Mouse (Mus musculus) megakaryocyte, adult 5-6 weeks (primary cell): Measurements from ENCODE around the gene Rbms3. TPM values are rescaled to one million over a fixed set of nuclear protein-coding genes. Genes with fewer than 3 reads are reported as not detected.

Experiments used
- ATAC-seq: 2 replicates; pipeline ENCODE4 v1.8.0; 2016; ENCODE audit warnings: mild to moderate bottlenecking, inconsistent platforms; ENCODE audit not compliant: poor library complexity, severe bottlenecking
- total RNA-seq, 2 experiments: library from RNA; stranded (forward) in 1 of 2; stranded (reverse) in 1 of 2; fragments of 153-499, 151-499 nt in 1 of 2; fragments of 221-1000, 200-1000 nt in 1 of 2; gene quantifications; 2 replicates each; pipeline versions ENCODE4 v1.2.3 to v1.2.4; 2015 to 2017

Gene Rbms3
- total RNA-seq, 2 experiments from 2014 or later: 0.04 to 0.25 TPM

DNA sequence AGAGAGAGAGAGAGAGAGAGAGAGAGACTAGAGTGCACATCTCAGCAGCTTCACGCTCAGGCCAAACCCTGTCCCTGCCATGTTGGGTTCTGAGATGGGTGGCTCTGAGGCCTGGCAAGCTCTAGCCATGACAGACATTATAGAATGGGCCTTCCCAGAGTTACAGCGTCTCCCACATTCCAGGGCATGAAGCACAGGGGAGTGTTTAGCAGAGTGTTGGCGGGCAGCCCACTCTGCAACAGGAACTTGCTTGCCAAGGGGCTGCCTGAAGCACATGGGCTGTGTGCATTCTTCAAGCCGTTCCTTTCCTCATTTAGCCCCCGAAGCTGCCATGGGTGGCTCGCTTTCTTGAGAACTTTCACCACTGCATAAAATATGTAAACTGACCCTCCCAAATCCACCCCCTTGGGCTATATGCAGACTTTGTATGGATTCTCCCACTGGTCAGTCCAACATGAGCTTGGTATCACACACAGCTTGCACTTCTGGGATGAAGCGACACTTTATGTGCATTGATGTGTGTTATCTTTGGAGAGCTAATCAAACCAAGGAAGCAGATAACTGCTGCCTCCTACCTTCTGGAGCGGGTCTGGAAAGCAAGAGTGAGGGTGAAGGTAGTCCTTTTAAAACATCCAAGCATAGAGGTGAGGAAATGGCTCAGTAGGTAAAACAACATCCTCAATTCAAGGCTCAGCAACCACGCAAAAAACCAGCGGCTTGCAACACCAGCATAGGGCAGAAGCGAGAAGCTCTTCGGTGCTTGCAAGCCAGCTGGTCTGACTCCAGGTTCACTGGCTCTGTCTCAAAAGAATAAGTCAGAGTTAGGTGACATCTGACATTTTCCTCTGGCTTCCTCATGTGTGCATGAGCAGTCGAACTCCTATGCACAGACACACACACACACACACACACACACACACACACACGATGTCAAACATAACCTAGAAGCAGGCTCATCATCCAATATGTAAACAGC lies 436.9 kb downstream of the Rbms3 start:
- ATAC-seq: no peak

DNA sequence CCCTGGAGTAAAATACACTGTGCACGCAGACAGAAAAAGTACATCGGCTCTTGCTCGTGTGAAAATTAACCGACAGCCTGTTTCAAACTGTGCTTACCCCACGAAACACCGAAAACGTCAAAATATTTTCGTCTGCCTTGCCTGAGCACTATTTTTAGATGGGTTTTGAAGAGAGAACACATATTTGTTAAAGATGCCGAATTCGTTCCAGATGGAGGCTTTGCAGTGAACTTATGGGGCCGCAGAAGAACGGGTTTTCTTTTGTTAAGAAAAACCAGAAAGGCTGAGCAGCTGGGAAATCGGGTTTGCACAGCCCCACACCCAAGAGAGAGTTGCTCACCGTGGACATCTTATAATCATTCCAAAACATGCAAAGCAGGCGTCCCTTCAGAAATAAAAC lies 437.6 kb downstream of the Rbms3 start:
- ATAC-seq: no peak

DNA sequence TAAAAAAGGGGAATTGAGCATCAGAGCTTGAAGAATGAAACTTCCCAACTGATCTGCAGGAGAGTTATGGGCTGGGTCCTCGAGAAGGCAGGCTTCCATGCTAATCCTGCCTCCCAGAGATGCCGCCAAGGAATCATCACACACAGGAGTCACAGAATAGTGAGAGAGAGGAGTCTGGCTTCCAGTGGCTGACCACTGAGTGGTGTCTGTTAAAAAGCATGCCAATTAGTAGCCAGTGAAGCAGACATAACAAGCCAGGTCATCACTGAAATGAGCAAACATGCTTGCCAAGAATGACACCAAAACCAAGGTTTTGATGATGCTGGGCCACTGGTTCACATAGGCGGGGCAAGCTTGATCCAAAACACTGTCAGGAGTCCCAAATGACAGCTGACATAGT lies 441.3 kb downstream of the Rbms3 start:
- ATAC-seq: no peak

DNA sequence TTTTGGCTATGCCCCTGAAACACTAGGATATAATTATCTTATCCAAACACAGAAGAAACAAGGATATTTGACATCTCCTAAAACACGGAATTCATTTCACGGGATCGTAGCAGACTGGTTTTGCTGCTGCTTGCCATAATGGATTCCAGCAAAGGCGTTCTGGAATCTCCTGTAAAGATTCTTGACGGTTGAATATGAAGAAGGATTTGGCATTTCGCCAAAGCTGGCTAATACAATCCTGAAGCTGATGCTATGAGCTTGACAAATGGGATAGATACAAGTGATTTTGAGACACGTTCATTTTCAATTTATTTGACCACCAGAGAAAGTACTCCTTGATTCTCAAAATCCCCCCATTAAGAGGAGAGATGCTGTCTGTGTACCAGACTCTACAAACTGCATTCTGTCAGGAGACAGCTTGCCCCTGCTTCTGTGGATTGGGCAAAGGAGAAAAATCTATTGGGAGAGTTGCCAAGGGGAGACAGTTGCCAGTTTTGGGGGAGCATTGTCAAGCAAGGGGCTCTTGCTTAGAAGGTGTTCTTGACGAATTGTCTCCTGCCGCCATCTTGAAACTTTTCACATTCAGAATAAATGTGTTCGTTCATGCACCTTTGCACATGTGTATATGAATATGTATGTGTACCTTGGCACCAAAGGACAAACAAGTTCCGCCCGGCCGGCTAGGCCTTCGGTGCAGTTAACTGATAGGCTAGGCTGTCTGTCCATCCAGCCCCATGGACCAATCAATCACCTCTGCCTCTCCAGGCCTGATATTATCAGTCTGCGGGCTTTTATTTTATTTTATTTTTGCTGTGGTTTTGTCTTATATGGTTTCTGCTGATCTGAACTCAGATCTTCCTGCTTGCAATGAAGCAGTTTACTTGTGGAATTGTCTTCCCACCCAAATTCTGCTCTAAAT lies 442.3 kb downstream of the Rbms3 start:
- ATAC-seq: no peak

DNA sequence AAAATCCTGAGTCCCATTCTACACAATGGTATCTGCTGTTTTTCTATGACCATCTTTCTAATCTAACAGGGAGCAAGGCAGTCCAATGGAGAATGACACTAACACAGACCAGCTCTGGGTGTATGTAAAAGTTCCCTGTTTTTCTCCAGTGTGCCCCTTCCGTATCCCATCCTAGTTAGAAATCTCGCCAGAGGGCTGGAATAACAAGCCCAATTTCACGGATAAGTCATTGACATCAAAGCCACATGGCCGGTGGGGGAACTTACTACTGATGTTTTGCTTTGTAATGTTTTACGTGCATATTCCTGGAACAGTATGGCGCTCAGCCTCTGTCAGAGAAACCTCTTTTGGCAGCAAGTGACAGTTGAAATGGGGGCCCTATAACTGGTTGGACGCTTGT lies 449.1 kb downstream of the Rbms3 start:
- no peak for ATAC-seq

DNA sequence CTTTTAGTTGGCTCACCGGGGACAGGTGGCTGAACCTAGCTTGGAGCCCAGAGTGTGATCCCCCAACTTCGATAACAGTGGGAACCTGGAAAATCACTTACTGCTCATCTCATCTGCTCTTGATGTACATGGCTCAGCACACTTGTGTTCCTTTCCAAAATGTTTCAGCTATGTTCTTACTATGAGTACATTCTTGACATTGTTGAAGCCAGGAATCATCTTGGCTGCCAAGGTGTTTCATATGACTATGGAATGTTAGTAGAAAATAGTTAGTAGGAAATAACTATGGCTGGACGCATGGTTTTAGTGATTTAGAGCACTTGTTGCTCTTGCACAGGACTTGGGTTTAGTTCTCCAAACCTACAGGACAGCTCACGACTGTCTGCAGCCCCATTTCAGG lies 451.3 kb downstream of the Rbms3 start:
- no peak for ATAC-seq

DNA sequence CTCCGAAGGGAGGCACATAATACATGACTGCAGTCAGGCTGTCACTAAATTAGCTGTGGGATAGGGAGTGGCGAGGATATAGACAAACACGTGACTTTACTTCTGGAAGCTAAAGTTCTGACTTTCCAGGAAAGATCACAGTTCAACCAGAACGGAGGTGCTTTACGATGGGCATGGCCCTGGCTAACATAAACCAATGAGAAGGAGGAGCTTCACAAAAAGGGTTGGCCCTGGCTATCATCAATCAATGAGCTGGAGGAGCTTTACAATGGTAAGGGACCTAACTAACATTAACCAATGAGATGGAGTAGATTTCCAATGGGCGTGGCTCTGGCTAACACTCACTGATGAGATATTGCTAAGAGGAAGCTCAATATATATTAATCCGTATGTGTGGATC lies 457.2 kb downstream of the Rbms3 start:
- no peak for ATAC-seq

DNA sequence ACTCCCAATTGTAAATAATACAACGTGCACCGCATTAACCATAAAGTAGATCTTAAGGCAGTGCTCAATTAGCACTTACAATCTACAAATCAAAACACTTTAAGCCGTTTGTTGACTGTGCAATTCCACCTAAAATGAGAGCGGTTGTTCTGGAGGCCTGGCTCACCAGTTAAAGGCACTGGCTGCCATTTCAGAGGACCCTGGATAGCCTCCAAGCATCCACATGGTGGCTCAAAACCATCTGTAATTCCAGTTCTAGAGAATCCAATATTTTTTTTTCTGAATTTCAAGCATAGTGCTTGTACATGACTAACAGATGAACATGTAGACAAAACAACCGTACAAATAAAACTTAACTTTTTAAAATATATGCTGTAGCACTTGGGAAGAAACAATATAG lies 460.5 kb downstream of the Rbms3 start:
- no peak for ATAC-seq

DNA sequence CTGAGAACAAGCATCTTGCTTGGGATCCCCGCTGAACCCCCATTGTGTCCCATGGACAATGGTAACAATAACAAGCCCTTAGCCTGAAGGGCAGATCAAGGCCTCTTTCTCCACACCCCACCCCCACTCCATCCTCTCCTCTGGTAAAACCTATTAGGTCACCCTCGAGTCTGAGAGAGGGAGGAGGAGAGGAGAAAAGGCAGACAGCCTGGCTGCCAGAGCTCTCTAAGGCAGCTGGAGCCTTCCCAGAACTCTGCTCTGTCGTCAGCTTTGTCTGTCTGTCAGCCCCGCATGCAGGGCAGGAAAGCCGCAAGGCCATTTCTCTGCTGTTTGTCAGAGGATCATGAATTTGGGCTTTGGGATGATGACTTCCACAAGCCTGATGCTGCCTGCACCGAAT lies 466.6 kb downstream of the Rbms3 start:
- no peak for ATAC-seq

DNA sequence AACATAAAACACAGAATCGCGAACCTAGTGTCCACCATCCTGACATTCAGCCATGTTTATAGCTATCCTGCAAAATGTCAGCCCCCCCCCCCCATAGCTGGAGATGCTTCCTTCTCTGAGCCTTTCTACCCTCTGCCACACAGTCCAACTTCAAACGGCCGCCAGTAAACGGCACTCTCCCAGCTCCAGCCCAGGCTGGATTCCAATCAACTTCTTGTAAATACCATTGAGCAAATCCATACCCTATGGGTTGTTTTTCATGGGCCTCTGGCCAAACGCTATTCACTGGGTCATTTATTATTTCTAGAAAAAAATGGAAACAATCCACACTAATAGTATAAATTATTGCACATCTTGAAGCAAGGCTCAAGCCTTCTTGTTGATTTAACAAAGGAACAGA lies 468.6 kb downstream of the Rbms3 start:
- no peak for ATAC-seq

DNA sequence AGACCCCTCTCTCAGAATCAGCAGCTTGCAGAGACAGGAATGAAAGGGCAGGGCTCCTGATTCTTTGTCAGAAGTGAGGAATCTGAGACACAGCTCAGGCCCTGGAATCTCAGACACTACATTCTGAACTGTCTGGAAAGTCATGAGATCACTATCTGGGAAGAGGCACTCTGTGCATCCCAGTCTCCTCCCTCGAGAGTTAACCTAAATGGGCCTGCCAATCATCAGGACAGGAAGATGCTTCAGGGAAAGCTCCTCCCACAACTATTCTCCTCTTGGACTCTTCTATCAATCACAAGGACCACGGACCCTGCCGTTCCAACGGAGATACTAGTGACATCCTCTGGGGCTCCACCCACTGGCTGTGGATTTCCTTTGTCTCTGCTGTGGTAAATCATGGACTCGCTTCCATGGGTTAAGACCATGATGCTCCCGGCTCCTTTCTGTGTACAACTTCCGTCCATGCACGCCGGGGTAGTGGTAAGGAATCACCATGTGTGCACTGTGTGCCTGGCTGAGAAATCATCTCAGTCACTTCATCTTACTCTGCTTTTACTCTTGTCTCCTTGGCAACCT lies 473.3 kb downstream of the Rbms3 start:
- ATAC-seq: no peak

DNA sequence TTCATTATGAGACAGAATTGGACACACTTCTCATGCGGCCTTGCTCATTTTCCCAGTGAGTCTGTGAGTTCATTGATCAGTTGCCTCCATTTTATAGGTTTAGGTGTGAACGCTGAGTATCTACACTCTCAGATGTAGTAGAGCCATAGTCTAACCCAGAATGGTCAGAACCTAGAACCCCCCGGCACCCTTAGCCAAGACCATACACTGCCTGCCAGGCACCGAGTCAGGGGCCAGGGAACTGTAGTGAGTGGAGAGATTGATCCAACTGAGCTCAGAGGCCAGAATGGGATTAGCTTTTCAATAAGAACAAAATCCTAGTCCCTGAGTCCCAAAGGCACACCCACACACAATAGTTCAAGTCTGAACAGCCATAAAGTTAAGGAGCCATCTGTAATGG lies 475.1 kb downstream of the Rbms3 start:
- ATAC-seq: no peak

DNA sequence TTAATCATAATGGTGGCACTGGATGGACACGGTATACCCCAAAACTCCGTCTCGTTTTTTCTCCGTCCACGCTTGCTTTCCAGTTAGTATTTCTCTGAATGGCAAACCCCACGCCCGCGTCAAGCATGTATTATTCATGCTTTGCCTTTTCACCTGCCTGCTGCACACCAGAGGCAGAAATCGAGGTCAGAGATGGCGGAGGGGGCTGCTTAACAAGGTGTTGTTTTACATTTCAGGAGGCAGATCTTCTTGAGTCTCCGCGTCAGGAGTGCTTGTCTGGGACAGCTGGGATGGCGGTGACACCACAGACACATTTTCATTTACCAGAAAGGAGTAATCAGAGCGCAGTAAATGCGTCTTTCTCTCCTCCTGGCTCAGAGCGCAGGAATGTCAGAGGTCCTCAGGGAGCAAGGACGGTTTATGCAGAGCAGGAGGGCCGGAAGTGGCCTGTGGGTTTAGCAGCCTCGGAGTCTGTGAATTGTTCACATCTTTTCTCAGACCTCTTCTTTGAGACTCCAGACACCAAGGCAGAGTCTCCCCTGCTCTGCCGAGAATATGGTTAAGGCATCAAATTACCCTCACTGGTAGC lies 475.9 kb downstream of the Rbms3 start:
- ATAC-seq: no peak

DNA sequence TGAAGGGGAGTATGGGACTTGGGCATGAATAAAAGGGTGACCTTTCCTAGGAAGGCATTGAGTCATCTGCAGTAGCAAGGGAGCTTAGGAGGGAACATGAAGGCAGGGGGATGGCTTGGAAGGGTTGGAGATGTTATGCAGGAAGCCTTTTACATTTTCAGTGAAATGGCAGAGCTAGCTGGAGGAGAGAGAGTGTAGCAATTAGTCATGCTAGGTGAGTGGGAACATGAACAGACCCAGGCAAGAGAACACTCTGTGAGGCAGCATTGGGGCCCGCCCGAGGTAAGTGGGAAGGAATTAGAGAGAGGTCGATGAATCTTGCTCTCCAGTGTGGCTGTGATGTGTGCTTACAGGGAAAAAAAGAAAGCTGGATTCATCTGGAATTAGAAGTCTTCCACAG lies 477.8 kb downstream of the Rbms3 start:
- no peak for ATAC-seq

DNA sequence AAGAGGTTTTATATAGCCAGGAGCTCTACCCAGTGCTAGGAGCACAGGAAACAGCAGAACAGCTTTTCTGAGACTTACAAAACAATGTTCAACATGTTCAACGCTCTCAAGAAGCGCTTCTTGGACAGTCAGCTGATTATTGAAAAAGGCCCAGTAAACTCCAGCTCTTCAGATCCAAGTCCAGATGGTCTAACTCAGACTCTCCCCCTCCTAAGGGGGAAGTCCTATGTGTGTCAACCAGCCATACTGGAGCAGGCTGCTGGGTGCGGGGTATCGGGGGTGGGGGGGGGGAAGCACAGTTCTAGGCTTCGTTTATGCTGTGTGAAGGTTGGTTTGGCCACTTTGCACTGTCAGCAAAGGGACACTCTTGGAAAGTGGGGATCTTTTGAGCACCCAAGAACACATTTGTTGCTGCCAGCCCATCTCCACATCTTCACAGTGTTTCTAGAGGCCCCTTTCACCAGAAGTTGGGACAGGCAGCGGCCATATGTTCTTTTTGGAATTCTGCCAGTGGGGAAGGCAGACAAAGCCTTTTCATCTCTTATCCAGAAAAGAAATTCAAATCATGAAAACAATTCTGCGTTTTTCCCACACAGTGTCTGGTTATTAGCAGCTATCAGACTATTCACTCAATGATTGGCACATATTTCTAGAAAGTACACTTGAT lies 485.5 kb downstream of the Rbms3 start:
- no peak for ATAC-seq

DNA sequence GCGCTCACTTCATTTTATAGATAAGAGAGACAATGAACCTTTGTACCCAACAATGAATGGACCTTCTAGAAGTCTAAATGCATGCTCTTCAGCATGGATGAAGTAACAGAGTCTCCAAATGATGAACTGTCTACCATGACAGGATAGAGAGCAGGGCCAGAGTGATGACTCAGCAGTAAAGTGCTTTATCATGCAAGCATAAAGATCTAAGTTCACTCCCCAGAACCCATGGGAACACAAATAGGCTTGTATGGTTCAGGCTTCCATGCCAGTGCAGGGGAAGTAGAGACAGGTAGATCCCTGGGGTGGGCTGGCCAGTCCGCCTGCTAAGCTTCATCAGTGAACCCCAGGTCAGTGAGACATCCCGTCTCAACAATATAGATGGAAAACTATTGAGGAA lies 489.7 kb downstream of the Rbms3 start:
- no peak for ATAC-seq

DNA sequence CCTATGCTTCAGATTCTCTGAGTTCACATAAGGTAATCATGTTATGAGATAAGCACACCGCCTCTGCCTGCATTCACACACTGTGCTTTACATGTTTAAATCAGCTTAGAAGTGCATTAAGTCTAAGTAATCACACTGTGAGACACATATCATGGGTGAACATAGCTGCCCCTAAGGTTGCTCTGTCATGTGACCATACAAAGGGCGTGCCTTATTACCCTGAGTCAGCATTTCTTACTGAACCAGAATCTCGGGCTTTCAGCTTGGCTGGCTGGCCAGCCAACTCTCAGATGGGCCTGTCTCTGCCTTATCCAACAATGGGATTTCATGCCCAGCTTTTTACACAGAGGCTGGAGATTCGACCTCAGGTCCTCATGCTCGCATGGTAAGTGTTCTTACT lies 493.3 kb downstream of the Rbms3 start:
- ATAC-seq: 0 out of 2 replicates have a peak, but pooled peaks have one; percentile 12

DNA sequence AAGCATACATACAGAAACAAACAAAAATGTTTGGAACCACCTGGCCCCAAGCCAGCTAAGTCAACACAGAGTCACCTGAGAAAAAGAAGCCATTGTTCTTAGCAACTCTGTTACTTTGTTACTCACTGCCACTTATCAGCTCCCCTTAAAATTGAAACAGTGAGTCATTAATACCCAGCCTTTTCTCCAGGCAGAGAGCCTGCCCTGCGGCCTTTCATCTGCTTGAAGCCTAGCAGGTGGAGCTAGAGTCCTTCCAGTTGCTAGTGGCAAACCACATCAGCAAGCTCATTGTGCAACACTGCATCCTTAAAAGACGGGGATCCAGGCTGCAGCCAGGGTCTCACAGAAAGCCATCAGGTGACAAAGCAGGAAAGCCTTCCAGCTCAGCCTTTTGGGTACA lies 495.7 kb downstream of the Rbms3 start:
- ATAC-seq: no peak

DNA sequence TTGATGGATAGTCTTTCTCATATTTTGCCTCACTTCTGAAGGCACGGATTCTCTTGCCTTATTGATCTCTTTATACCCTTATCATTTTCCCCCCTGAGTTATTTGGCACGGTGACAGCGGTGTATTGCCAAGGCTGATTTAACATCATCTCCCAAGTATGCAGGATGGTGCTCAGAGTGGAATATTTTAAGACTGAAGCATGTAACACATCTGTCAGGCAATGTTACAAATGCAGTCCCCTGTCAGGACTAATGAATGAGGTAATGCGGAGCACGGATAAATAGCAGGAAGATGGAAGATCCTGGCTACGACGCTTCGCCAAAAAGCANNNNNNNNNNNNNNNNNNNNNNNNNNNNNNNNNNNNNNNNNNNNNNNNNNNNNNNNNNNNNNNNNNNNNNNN lies 502.9 kb downstream of the Rbms3 start:
- no peak for ATAC-seq

DNA sequence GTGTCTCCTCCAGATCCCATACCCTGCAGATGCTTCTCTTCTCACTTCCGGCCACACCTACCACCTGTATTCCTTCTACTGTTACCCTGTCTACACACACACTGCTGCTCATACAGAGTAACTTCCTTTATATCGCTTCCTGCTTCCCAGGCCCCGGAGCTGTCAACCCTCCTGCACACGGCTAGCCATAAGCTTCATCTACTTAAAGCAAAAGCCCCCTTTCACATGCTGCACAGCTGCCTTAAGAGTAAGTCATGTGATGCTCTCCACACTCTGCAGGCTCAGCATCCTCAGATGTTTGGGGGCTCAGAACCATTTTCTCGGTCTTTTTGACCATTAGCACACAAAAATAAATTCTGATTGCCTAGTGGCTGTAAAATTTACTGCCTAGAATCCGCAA lies 503.9 kb downstream of the Rbms3 start:
- ATAC-seq: no peak
